Mouse (Mus musculus) gastrocnemius, adult 8-10 months (tissue): ENCODE measurements around the gene Cfap299. TPM values are rescaled to one million over a fixed set of nuclear protein-coding genes. Genes with fewer than 3 reads are reported as not detected.

Source experiments
- DNase-seq, 2 experiments: peaks; one replicate each; pipeline ENCODE4 v3.0.0; 2022; ENCODE audit warnings: low spot score in 2 of 2
- microRNA-seq: library from miRNA; unstranded; fragments of <30 nt; microRNA quantifications from one replicate; pipeline ENCODE4 v1.2.0, GENCODE M21; 2022
- total RNA-seq, 4 experiments: library from RNA; stranded (reverse); gene quantifications; 2 replicates each; pipeline ENCODE4 v1.2.4; 2022

The Cfap299 gene
- total RNA-seq, 4 experiments from 2014 or later: not detected

- DNase-seq: no peak
These were observed 477.9 kb downstream of the Cfap299 start for GRCm38 (mm10) chr5:98807022-98807421.

GRCm38 (mm10) chr5:98807953-98808352, 478.8 kb downstream of the Cfap299 start:
- no peak for DNase-seq

GRCm38 (mm10) chr5:98812380-98812779, 483.3 kb downstream of the Cfap299 start:
- DNase-seq: no peak

DNA sequence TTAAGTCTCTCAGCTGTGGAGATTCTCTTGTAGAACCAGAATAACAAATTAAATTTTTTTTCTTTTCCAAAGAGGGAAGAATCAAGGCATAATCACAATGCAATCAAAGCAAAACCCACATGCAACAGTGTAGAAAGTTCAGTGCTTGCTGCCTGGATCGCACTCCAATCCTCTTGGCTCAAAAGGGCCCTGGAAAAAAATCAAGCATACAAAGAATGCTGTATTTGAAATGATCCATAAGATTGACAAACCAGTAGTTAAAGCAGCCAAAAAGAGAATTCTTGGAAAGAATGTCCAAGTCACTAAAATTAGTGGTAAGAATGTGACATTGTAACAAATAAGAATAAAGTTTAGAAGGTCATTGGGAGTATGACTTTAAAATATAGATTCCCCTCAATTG, 486.2 kb downstream of the Cfap299 start:
- DNase-seq: no peak

DNA sequence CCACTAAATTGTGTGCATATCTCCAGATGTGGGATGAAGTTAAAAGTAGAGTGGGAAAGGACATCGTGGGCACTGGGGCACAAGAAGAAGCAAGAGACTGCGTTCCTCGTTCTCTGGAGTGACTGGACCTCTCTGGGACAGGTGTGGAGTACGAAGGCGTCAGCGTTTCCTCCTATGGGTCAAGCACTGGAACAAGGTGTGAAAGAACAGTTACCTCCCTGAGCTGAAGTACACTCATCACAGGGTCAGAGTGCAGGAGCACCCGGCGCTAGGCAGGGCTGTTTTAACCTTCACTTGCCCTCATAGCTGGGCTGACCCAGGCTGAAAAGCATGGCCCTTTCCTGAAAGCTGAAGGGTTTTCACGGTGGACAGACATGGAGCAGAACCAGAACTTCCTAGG, 504.7 kb downstream of the Cfap299 start:
- no peak for DNase-seq

GRCm38 (mm10) chr5:98834300-98834699, 505.2 kb downstream of the Cfap299 start:
- no peak for DNase-seq

GRCm38 (mm10) chr5:98842600-98843310, 513.7 kb downstream of the Cfap299 start:
- no peak for DNase-seq

GRCm38 (mm10) chr5:98844664-98845063, 515.6 kb downstream of the Cfap299 start:
- DNase-seq: no peak

Small RNA genes within 50 kb of the gene (microRNA-seq; reads per million reads assigned to microRNA genes)
- not detected for gene Mir703

Other genes starting within 250 kb of the Cfap299 start
- under 1 TPM; 0.47 to 0.90 (median 0.63) TPM for gene Prdm8, start 162.1 kb upstream of the Cfap299 start, total RNA-seq
- gene Fgf5, start 75.1 kb upstream of the Cfap299 start, total RNA-seq: under 1 TPM; 0.11 to 0.56 (median 0.42) TPM
- gene Gm11111, start 223.4 kb downstream of the Cfap299 start, total RNA-seq: not detected